Mouse (Mus musculus) intestine, embryonic 15.5 days (tissue): Measurements from ENCODE around the gene Il4ra. TPM values are rescaled to one million over a fixed set of nuclear protein-coding genes. Genes with fewer than 3 reads are reported as not detected.

Experiments
- ATAC-seq: fragments of 200-750 bp; cut with Nextera tagmentation; 2 replicates; pipeline ENCODE4 v1.8.0; 2017; ENCODE audit warnings: moderate TSS enrichment, moderate library complexity
- H3K27ac ChIP-seq: fragments of 300-500 bp; sonication (generic); 2 replicates; pipeline ENCODE4 v1.5.1; 2015; ENCODE audit warnings: mild to moderate bottlenecking, inconsistent platforms
- H3K27me3 ChIP-seq: fragments of 300-500 bp; sonication (generic); replicated peaks from 2 replicates; pipeline ENCODE4 v1.6.1; 2015; ENCODE audit warnings: inconsistent platforms
- H3K36me3 ChIP-seq: fragments of 300-500 bp; sonication (generic); 2 replicates; pipeline ENCODE4 v1.6.1; 2015; ENCODE audit warnings: inconsistent platforms
- H3K4me1 ChIP-seq: fragments of 300-500 bp; sonication (generic); replicated peaks from 2 replicates; pipeline ENCODE4 v1.6.1; 2015; ENCODE audit warnings: inconsistent platforms
- H3K4me2 ChIP-seq: fragments of 300-500 bp; sonication (generic); replicated peaks from 2 replicates; pipeline ENCODE4 v1.6.1; 2015; ENCODE audit warnings: mild to moderate bottlenecking, inconsistent platforms
- H3K4me3 ChIP-seq: fragments of 300-500 bp; sonication (generic); replicated peaks from 2 replicates; pipeline ENCODE4 v1.5.1; 2015; ENCODE audit warnings: inconsistent platforms
- H3K9ac ChIP-seq: fragments of 300-500 bp; sonication (generic); 2 replicates; pipeline ENCODE4 v1.6.1; 2015; ENCODE audit warnings: inconsistent platforms
- H3K9me3 ChIP-seq: fragments of 300-500 bp; sonication (generic); 2 replicates; pipeline ENCODE4 v1.6.1; 2016; ENCODE audit warnings: inconsistent platforms
- WGBS: fragments of 180-500 bp; shearing (Covaris S2); methylation state at CpG from one replicate; pipeline ENCODE4 v1.1.7; 2015; 5-methylcytosine and 5-hydroxymethylcytosine counted together
- polyA plus RNA-seq: library from polyadenylated mRNA; unstranded; fragments of >200 nt; fragmentation: Nextera tagmentation; extraction: Ambion mirVana; gene quantifications from 2 replicates; pipeline ENCODE4 v1.2.1, GENCODE M21; 2015

Il4ra gene
- polyA plus RNA-seq, 1 experiment from 2014 or later: 10.4 TPM

GRCm38 (mm10) chr7:125563093-125563492 is 11.2 kb downstream of the Il4ra start:
- no peak for ATAC-seq
- Histone ChIP-seq H3K27me3 (no peaks in the 10 kb centered on the region), H3K9me3 (no peaks in the 10 kb centered on the region), H3K27ac (no peak overlapping the region), H3K4me2 (no peak overlapping the region), H3K4me1 (peaks cover 24% of the 10 kb centered on the region), H3K36me3 (no peaks in the 10 kb centered on the region), H3K9ac (no peak overlapping the region), H3K4me3 (no peak overlapping the region)
- 84% methylated on average over 3 of the region's 3 CpGs for WGBS

GRCm38 (mm10) chr7:125564316-125565024 is 12.6 kb downstream of the Il4ra start:
- no peak for ATAC-seq
- Histone ChIP-seq H3K4me3 (no peak overlapping the region), H3K27ac (no peak overlapping the region), H3K9ac (no peak overlapping the region), H3K4me2 (no peak overlapping the region), H3K36me3 (no peaks in the 10 kb centered on the region), H3K27me3 (no peaks in the 10 kb centered on the region), H3K4me1 (peaks cover 24% of the 10 kb centered on the region), H3K9me3 (no peaks in the 10 kb centered on the region)
- WGBS: 73% methylated on average over 11 of the region's 11 CpGs

GRCm38 (mm10) chr7:125565516-125566285 is 13.8 kb downstream of the Il4ra start:
- Histone ChIP-seq H3K9me3 (no peaks in the 10 kb centered on the region), H3K27ac (no peak overlapping the region), H3K36me3 (no peaks in the 10 kb centered on the region), H3K4me3 (no peak overlapping the region), H3K4me2 (no peak overlapping the region), H3K4me1 (peaks cover 16% of the 10 kb centered on the region), H3K9ac (no peak overlapping the region), H3K27me3 (no peaks in the 10 kb centered on the region)
- 68% methylated on average over 12 of the region's 12 CpGs for WGBS
- no peak for ATAC-seq

GRCm38 (mm10) chr7:125566420-125566819 is 14.5 kb downstream of the Il4ra start:
- ATAC-seq: no peak

GRCm38 (mm10) chr7:125568888-125569287 is 17.0 kb downstream of the Il4ra start:
- no peak for ATAC-seq
- Histone ChIP-seq H3K9ac (no peak overlapping the region), H3K27me3 (no peaks in the 10 kb centered on the region), H3K4me2 (no peak overlapping the region), H3K4me1 (0 out of 2 replicates have a peak, but pooled peaks cover 3% of the 10 kb centered on the region), H3K4me3 (no peak overlapping the region), H3K36me3 (no peaks in the 10 kb centered on the region), H3K9me3 (no peaks in the 10 kb centered on the region), H3K27ac (no peak overlapping the region)
- WGBS: 73% methylated on average over 8 of the region's 8 CpGs

More at GRCm38 (mm10) chr7:125566420-125566819, 14.5 kb downstream of the Il4ra start:
- H3K36me3 ChIP-seq: no peaks in the 10 kb centered on the region
- no peak overlapping the region for H3K9ac ChIP-seq
- peaks cover 9% of the 10 kb centered on the region for H3K4me1 ChIP-seq
- no peaks in the 10 kb centered on the region for H3K9me3 ChIP-seq
- no peak overlapping the region for H3K4me3 ChIP-seq
- no peaks in the 10 kb centered on the region for H3K27me3 ChIP-seq
- no peak overlapping the region for H3K4me2 ChIP-seq
- 54% methylated on average over 2 of the region's 2 CpGs for WGBS
- no peak overlapping the region for H3K27ac ChIP-seq

GRCm38 (mm10) chr7:125571891-125572290 is 20.0 kb downstream of the Il4ra start:
- no peak overlapping the region for H3K4me3 ChIP-seq
- H3K9me3 ChIP-seq: no peaks in the 10 kb centered on the region
- ATAC-seq: no peak
- H3K9ac ChIP-seq: no peak overlapping the region
- H3K4me2 ChIP-seq: no peak overlapping the region
- no peak overlapping the region for H3K27ac ChIP-seq
- WGBS: 78% methylated on average over 19 of the region's 19 CpGs
- H3K4me1 ChIP-seq: peaks cover 11% of the 10 kb centered on the region
- no peaks in the 10 kb centered on the region for H3K36me3 ChIP-seq
- H3K27me3 ChIP-seq: no peaks in the 10 kb centered on the region

- Histone ChIP-seq H3K9me3 (no peaks in the 10 kb centered on the region), H3K36me3 (no peaks in the 10 kb centered on the region), H3K4me2 (no peak overlapping the region), H3K27me3 (no peaks in the 10 kb centered on the region), H3K9ac (no peak overlapping the region), H3K4me3 (no peak overlapping the region), H3K27ac (no peak overlapping the region), H3K4me1 (peaks cover 19% of the 10 kb centered on the region)
- 84% methylated on average over 6 of the region's 6 CpGs for WGBS
- ATAC-seq: no peak
Measured at GRCm38 (mm10) chr7:125572737-125573136, 20.8 kb downstream of the Il4ra start.

- 69% methylated on average over 2 of the region's 2 CpGs for WGBS
- no peaks in the 10 kb centered on the region for H3K36me3 ChIP-seq
- no peak overlapping the region for H3K4me3 ChIP-seq
- no peak overlapping the region for H3K4me2 ChIP-seq
- no peak overlapping the region for H3K27ac ChIP-seq
- peaks cover 23% of the 10 kb centered on the region for H3K4me1 ChIP-seq
- H3K9ac ChIP-seq: no peak overlapping the region
- H3K27me3 ChIP-seq: no peaks in the 10 kb centered on the region
- H3K9me3 ChIP-seq: no peaks in the 10 kb centered on the region
- no peak for ATAC-seq
Measured at GRCm38 (mm10) chr7:125573849-125574248, 21.9 kb downstream of the Il4ra start.

- ATAC-seq: no peak
- Histone ChIP-seq H3K36me3 (no peaks in the 10 kb centered on the region), H3K9me3 (no peaks in the 10 kb centered on the region), H3K4me2 (no peak overlapping the region), H3K27ac (no peak overlapping the region), H3K27me3 (no peaks in the 10 kb centered on the region), H3K4me1 (peaks cover 23% of the 10 kb centered on the region), H3K9ac (no peak overlapping the region), H3K4me3 (no peak overlapping the region)
- 84% methylated on average over 3 of the region's 3 CpGs for WGBS
Measured at GRCm38 (mm10) chr7:125574832-125575231, 22.9 kb downstream of the Il4ra start.

GRCm38 (mm10) chr7:125575738-125576540 is 24.0 kb downstream of the Il4ra start:
- 0 out of 2 replicates have a peak overlapping the region, but pooled peaks have one; percentile 8 for H3K9ac ChIP-seq
- ATAC-seq: no peak
- no peak overlapping the region for H3K4me3 ChIP-seq
- 82% methylated on average over 16 of the region's 16 CpGs for WGBS
- peaks cover 27% of the 10 kb centered on the region for H3K4me1 ChIP-seq
- H3K27me3 ChIP-seq: no peaks in the 10 kb centered on the region
- no peaks in the 10 kb centered on the region for H3K9me3 ChIP-seq
- H3K36me3 ChIP-seq: no peaks in the 10 kb centered on the region
- H3K27ac ChIP-seq: no peak overlapping the region
- H3K4me2 ChIP-seq: no peak overlapping the region

GRCm38 (mm10) chr7:125576982-125577381 is 25.1 kb downstream of the Il4ra start:
- WGBS: 55% methylated on average over 7 of the region's 7 CpGs
- Histone ChIP-seq H3K4me2 (no peak overlapping the region), H3K27me3 (no peaks in the 10 kb centered on the region), H3K4me3 (no peak overlapping the region), H3K9me3 (no peaks in the 10 kb centered on the region), H3K36me3 (no peaks in the 10 kb centered on the region), H3K27ac (no peak overlapping the region), H3K4me1 (peaks cover 31% of the 10 kb centered on the region), H3K9ac (no peak overlapping the region)
- peak; percentile 42; the same call in 1 of the 2 replicates for ATAC-seq

- 66% methylated on average over 11 of the region's 11 CpGs for WGBS
- Histone ChIP-seq H3K9me3 (no peaks in the 10 kb centered on the region), H3K27ac (no peak overlapping the region), H3K4me2 (no peak overlapping the region), H3K4me3 (no peak overlapping the region), H3K27me3 (no peaks in the 10 kb centered on the region), H3K4me1 (peaks cover 31% of the 10 kb centered on the region), H3K9ac (no peak overlapping the region), H3K36me3 (no peaks in the 10 kb centered on the region)
- no peak for ATAC-seq
Measured at GRCm38 (mm10) chr7:125577486-125578088, 25.7 kb downstream of the Il4ra start.
